Mouse (Mus musculus) heart, adult 2 months (tissue): ENCODE measurements around the gene Megf9.

Experiments used
- CTCF ChIP-seq: fragments of 200-600 bp; IDR thresholded peaks from 2 replicates; pipeline ENCODE4 v1.8.1; 2022; ENCODE audit warnings: antibody characterized with exemption, mild to moderate bottlenecking, moderate library complexity
- POLR2A ChIP-seq: fragments of 200-500 bp; IDR thresholded peaks from 2 replicates; pipeline ENCODE4 v1.6.1; 2011; ENCODE audit warnings: mild to moderate bottlenecking, low read depth, low read length, control low read depth; ENCODE audit not compliant: insufficient read depth

DNA sequence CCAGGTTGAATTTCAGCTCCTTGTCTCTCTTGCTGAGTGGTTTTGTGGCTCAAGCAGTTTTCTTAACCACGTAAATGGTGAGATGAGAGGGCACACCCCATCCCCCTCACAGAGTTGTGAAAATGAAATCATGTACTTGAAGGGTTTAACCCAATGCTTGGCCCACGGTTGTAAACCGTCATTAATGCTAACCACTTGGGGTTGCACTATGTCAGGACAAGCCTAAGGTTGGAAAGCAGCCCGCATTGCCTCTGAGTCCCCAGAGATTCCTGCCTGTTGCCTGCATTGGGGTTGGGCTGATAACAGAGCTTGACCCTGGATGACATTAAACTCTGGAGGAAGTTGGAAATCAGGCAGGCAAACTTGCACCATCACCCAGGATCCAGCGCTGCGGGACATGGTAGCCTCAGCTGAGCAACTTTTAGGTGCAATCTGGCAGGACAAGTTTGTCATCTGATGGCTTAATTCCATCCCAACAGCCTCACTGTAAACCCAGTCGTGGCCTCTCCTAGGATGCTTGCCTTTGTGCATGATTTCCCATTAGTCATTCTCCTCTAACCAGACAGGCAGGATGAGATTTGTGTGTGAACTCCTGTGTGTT, 1.0 kb upstream of the Megf9 start:
- TF ChIP-seq POLR2A: no peak
- TF ChIP-seq CTCF: no peak
